Mouse (Mus musculus) forebrain, embryonic 10.5 days (tissue): ENCODE measurements around the gene Rgs2. TPM values are rescaled to one million over a fixed set of nuclear protein-coding genes. Genes with fewer than 3 reads are reported as not detected.

Experiments
- DNase-seq: peaks from one replicate; pipeline ENCODE4 v3.0.0-alpha.2; 2017; ENCODE audit warnings: low spot score; ENCODE audit errors: extremely low spot score
- H3K27ac ChIP-seq: fragments of 300-500 bp; sonication (generic); 2 replicates; pipeline ENCODE4 v1.5.1; 2016; ENCODE audit warnings: mild to moderate bottlenecking
- H3K27me3 ChIP-seq: fragments of 300-500 bp; sonication (generic); 2 replicates; pipeline ENCODE4 v1.6.1; 2016; ENCODE audit warnings: mild to moderate bottlenecking; ENCODE audit not compliant: poor library complexity, severe bottlenecking
- H3K36me3 ChIP-seq: fragments of 300-500 bp; sonication (generic); replicated peaks from 2 replicates; pipeline ENCODE4 v1.6.1; 2016; ENCODE audit warnings: mild to moderate bottlenecking, moderate library complexity
- H3K4me1 ChIP-seq: fragments of 300-500 bp; sonication (generic); 2 replicates; pipeline ENCODE4 v1.6.1; 2016
- H3K4me3 ChIP-seq: fragments of 300-500 bp; sonication (generic); 2 replicates; pipeline ENCODE4 v1.5.1; 2016; ENCODE audit warnings: mild to moderate bottlenecking, moderate library complexity
- H3K9me3 ChIP-seq: fragments of 300-500 bp; sonication (generic); 2 replicates; pipeline ENCODE4 v1.6.1; 2016; ENCODE audit warnings: mild to moderate bottlenecking, moderate library complexity
- WGBS: fragments of 180-500 bp; shearing (Covaris S2); methylation state at CpG from one replicate; pipeline ENCODE4 v1.1.7; 2016; 5-methylcytosine and 5-hydroxymethylcytosine counted together
- polyA plus RNA-seq: library from polyadenylated mRNA; unstranded; fragments of >200 nt; fragmentation: Nextera tagmentation; extraction: Ambion mirVana; gene quantifications from 2 replicates; pipeline ENCODE4 v1.2.1, GENCODE M21; 2016

Gene Rgs2
- polyA plus RNA-seq, result 30.9 and 34.2 TPM in 2 replicates

GRCm38 (mm10) chr1:144003904-144004740 is at the start of gene Rgs2:
Gene Rgs2 (minus strand): TSS chr1:144004161.
- Histone ChIP-seq H3K4me3 (peak within 1 kb of the TSS; percentile 67), H3K36me3 (peaks cover 15% of the 10 kb centered on the region), H3K4me1 (peaks cover 41% of the 10 kb centered on the region), H3K27ac (peak within 1 kb of the TSS; percentile 87), H3K9me3 (no peaks in the 10 kb centered on the region), H3K27me3 (no peaks in the 10 kb centered on the region)
- under 1% methylated on average over 57 of the region's 57 CpGs for WGBS
- DNase-seq, result peak; percentile 93

GRCm38 (mm10) chr1:144053401-144053800 is 49.4 kb upstream of the Rgs2 start:
- no peak for DNase-seq
- Histone ChIP-seq H3K36me3 (no peaks in the 10 kb centered on the region), H3K27me3 (no peaks in the 10 kb centered on the region), H3K4me1 (no peaks in the 10 kb centered on the region), H3K9me3 (no peaks in the 10 kb centered on the region), H3K27ac (no peak overlapping the region), H3K4me3 (no peak overlapping the region)
- WGBS, result 88% methylated on average over 4 of the region's 4 CpGs

- WGBS, result 89% methylated on average over 2 of the region's 2 CpGs
- DNase-seq, result no peak
- Histone ChIP-seq H3K27ac (no peak overlapping the region), H3K36me3 (no peaks in the 10 kb centered on the region), H3K9me3 (no peaks in the 10 kb centered on the region), H3K27me3 (no peaks in the 10 kb centered on the region), H3K4me3 (no peak overlapping the region), H3K4me1 (no peaks in the 10 kb centered on the region)
Observed at GRCm38 (mm10) chr1:144041826-144042225, 37.9 kb upstream of the Rgs2 start.

DNA sequence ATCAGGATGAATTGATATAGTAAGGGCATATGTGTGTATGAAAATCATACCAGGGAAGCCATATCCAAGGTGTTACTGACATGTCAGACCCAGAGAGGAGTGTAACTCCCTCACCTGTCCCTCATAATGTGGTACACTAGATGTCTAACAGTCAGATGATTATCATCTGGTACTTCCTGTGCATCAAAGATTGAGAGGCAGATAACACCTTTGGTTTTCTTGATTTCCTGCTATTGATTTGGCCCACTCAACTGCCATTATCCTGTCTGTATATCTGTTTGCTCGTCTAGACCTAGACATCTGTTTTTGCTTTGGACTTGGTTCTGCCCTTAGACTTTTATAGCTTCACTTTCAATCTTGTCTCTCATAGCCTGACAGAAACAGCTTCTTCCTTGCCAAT is 29.5 kb upstream of the Rgs2 start:
- no peak overlapping the region for H3K27ac ChIP-seq
- no peak overlapping the region for H3K4me3 ChIP-seq
- H3K36me3 ChIP-seq, result no peaks in the 10 kb centered on the region
- H3K4me1 ChIP-seq, result no peaks in the 10 kb centered on the region
- WGBS, result 64% methylated on average over 1 of the region's 1 CpGs
- H3K9me3 ChIP-seq, result no peaks in the 10 kb centered on the region
- DNase-seq, result no peak
- H3K27me3 ChIP-seq, result no peaks in the 10 kb centered on the region

GRCm38 (mm10) chr1:144030499-144030898 is 26.5 kb upstream of the Rgs2 start:
- no peak for DNase-seq
- 0 out of 2 replicates have a peak overlapping the region, but pooled peaks have one; percentile 25 for H3K27ac ChIP-seq
- H3K4me3 ChIP-seq, result no peak overlapping the region
- H3K27me3 ChIP-seq, result no peaks in the 10 kb centered on the region
- no peaks in the 10 kb centered on the region for H3K4me1 ChIP-seq
- H3K36me3 ChIP-seq, result no peaks in the 10 kb centered on the region
- no peaks in the 10 kb centered on the region for H3K9me3 ChIP-seq
- WGBS, result 59% methylated on average over 6 of the region's 6 CpGs

DNA sequence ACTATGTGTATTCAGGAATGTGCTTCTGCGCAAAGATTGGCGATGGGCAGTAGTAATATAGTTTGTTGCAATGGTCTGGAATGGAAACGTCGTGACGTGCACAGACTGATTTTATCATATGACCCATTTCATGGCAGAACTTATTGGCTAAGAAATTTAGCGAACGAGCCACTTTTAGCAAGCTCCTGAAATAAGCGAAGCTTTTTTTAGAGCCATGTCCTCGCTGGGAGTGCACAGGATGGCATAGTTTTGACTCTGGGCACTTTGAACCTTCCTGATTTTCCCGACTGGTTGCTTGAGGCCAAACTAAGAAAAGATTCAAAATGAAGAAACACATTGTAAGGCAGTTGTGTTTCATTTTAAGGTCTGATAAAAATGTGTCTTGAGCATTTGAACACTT is 25.7 kb upstream of the Rgs2 start:
- no peak for DNase-seq
- Histone ChIP-seq H3K9me3 (no peaks in the 10 kb centered on the region), H3K36me3 (no peaks in the 10 kb centered on the region), H3K4me1 (no peaks in the 10 kb centered on the region), H3K4me3 (no peak overlapping the region), H3K27ac (0 out of 2 replicates have a peak overlapping the region, but pooled peaks have one; percentile 51), H3K27me3 (no peaks in the 10 kb centered on the region)
- WGBS, result 94% methylated on average over 10 of the region's 10 CpGs

GRCm38 (mm10) chr1:144018417-144018958 is 14.5 kb upstream of the Rgs2 start:
- Histone ChIP-seq H3K27ac (no peak overlapping the region), H3K4me1 (no peaks in the 10 kb centered on the region), H3K27me3 (no peaks in the 10 kb centered on the region), H3K4me3 (no peak overlapping the region), H3K9me3 (no peaks in the 10 kb centered on the region), H3K36me3 (no peaks in the 10 kb centered on the region)
- no peak for DNase-seq
- 89% methylated on average over 7 of the region's 7 CpGs for WGBS

- H3K4me3 ChIP-seq, result no peak overlapping the region
- no peaks in the 10 kb centered on the region for H3K4me1 ChIP-seq
- no peak for DNase-seq
- H3K27me3 ChIP-seq, result no peaks in the 10 kb centered on the region
- H3K36me3 ChIP-seq, result no peaks in the 10 kb centered on the region
- H3K27ac ChIP-seq, result no peak overlapping the region
- no peaks in the 10 kb centered on the region for H3K9me3 ChIP-seq
Observed at GRCm38 (mm10) chr1:144013913-144014312, 10.0 kb upstream of the Rgs2 start.

- no peaks in the 10 kb centered on the region for H3K27me3 ChIP-seq
- WGBS, result 74% methylated on average over 6 of the region's 6 CpGs
- H3K9me3 ChIP-seq, result no peaks in the 10 kb centered on the region
- H3K27ac ChIP-seq, result no peak overlapping the region
- H3K4me3 ChIP-seq, result no peak overlapping the region
- H3K4me1 ChIP-seq, result peaks cover 36% of the 10 kb centered on the region
- DNase-seq, result no peak
- peaks cover under 1% of the 10 kb centered on the region; the same call in 1 of the 2 replicates for H3K36me3 ChIP-seq
Observed at GRCm38 (mm10) chr1:144007341-144007740, 3.4 kb upstream of the Rgs2 start.

- Histone ChIP-seq H3K27me3 (no peaks in the 10 kb centered on the region), H3K4me3 (peak overlapping the region; percentile 29), H3K4me1 (peaks cover 41% of the 10 kb centered on the region), H3K9me3 (no peaks in the 10 kb centered on the region), H3K27ac (peak overlapping the region; percentile 75), H3K36me3 (peaks cover 9% of the 10 kb centered on the region)
- 6% methylated on average over 8 of the region's 8 CpGs for WGBS
- DNase-seq, result peak; percentile 60
Observed at GRCm38 (mm10) chr1:144006542-144006941, 2.6 kb upstream of the Rgs2 start.

- DNase-seq, result no peak
- Histone ChIP-seq H3K4me3 (no peak overlapping the region), H3K4me1 (peaks cover 41% of the 10 kb centered on the region), H3K36me3 (peaks cover 15% of the 10 kb centered on the region), H3K9me3 (no peaks in the 10 kb centered on the region), H3K27ac (no peak overlapping the region), H3K27me3 (no peaks in the 10 kb centered on the region)
Observed at GRCm38 (mm10) chr1:144005648-144006047, 1.7 kb upstream of the Rgs2 start.

GRCm38 (mm10) chr1:144004741-144005140 is 780 bp upstream of the Rgs2 start:
- DNase-seq, result no peak
- WGBS, result 2% methylated on average over 9 of the region's 9 CpGs
- Histone ChIP-seq H3K4me3 (peak overlapping the region; percentile 67), H3K27ac (peak overlapping the region; percentile 87), H3K4me1 (peaks cover 41% of the 10 kb centered on the region), H3K36me3 (peaks cover 15% of the 10 kb centered on the region), H3K27me3 (no peaks in the 10 kb centered on the region), H3K9me3 (no peaks in the 10 kb centered on the region)

- 5% methylated on average over 10 of the region's 10 CpGs for WGBS
- Histone ChIP-seq H3K4me3 (peak overlapping the region; percentile 67), H3K9me3 (no peaks in the 10 kb centered on the region), H3K27ac (peak overlapping the region; percentile 87), H3K27me3 (no peaks in the 10 kb centered on the region), H3K4me1 (peaks cover 41% of the 10 kb centered on the region), H3K36me3 (peaks cover 15% of the 10 kb centered on the region)
- DNase-seq, result no peak
Observed at GRCm38 (mm10) chr1:144003416-144003815, 545 bp downstream of the Rgs2 start.
